Mouse (Mus musculus) adrenal gland, postnatal 25 days (tissue): ENCODE measurements around the gene Fam47e. TPM values are rescaled to one million over a fixed set of nuclear protein-coding genes. Genes with fewer than 3 reads are reported as not detected.
"Not testable (repeated sequence)": the region's sequence is repeated elsewhere in the genome, so short reads cannot be mapped to it uniquely, and the experiment has no call there.

Source experiments
- DNase-seq: peaks from one replicate; pipeline ENCODE4 v3.0.0; 2021; ENCODE audit warnings: mixed read lengths
- long read RNA-seq: library from polyadenylated mRNA; stranded (forward); transcript quantifications from one replicate; pipeline ENCODE4 v2.0.0, GENCODE M21; 2021
- total RNA-seq: library from RNA; stranded (reverse); gene quantifications from 2 replicates; pipeline ENCODE4 v1.2.3, GENCODE M21; 2021

Fam47e gene
- not detected in 2 replicates for total RNA-seq
- long read RNA-seq, partial matches to known transcripts = 3 of 12 reads
- long read RNA-seq, other reads (novel, unspliced or antisense) = 8 of 12 reads

- no peak for DNase-seq
Observed at GRCm38 (mm10) chr5:92554891-92555511, at the start of gene Fam47e. TSS of gene Fam47e (plus strand) at chr5:92555069.

- DNase-seq = peak; percentile 98
Observed at GRCm38 (mm10) chr5:92505402-92505865, 49.4 kb upstream of the Fam47e start.

GRCm38 (mm10) chr5:92506301-92506729, 48.6 kb upstream of the Fam47e start:
- peak; percentile 10 for DNase-seq

GRCm38 (mm10) chr5:92506733-92507132, 48.1 kb upstream of the Fam47e start, which contains the start of gene Scarb2:
TSS of gene Scarb2 (minus strand) at chr5:92506833.
- no peak for DNase-seq

- no peak for DNase-seq
Observed at GRCm38 (mm10) chr5:92508853-92509252, 46.0 kb upstream of the Fam47e start.

GRCm38 (mm10) chr5:92511256-92511655, 43.6 kb upstream of the Fam47e start:
- DNase-seq = no peak

- DNase-seq = no peak
Observed at GRCm38 (mm10) chr5:92512066-92512465, 42.8 kb upstream of the Fam47e start.

- not testable (repeated sequence) for DNase-seq
Observed at GRCm38 (mm10) chr5:92521131-92521530, 33.7 kb upstream of the Fam47e start.

GRCm38 (mm10) chr5:92524821-92525258, 30.0 kb upstream of the Fam47e start:
- DNase-seq = peak; percentile 3

GRCm38 (mm10) chr5:92539698-92540097, 15.2 kb upstream of the Fam47e start:
- no peak for DNase-seq

GRCm38 (mm10) chr5:92552611-92553010, 2.3 kb upstream of the Fam47e start:
- no peak for DNase-seq

GRCm38 (mm10) chr5:92553939-92554338, 930 bp upstream of the Fam47e start:
- no peak for DNase-seq

GRCm38 (mm10) chr5:92554443-92554842, 426 bp upstream of the Fam47e start:
- no peak for DNase-seq

- no peak for DNase-seq
Observed at GRCm38 (mm10) chr5:92555905-92556304, 1.0 kb downstream of the Fam47e start.

GRCm38 (mm10) chr5:92557508-92557907, 2.6 kb downstream of the Fam47e start:
- no peak for DNase-seq

- DNase-seq = no peak
Observed at GRCm38 (mm10) chr5:92560201-92560600, 5.3 kb downstream of the Fam47e start.

- no peak for DNase-seq
Observed at GRCm38 (mm10) chr5:92562002-92562401, 7.1 kb downstream of the Fam47e start.

- DNase-seq = no peak
Observed at GRCm38 (mm10) chr5:92571232-92571631, 16.4 kb downstream of the Fam47e start.

GRCm38 (mm10) chr5:92579559-92579958, 24.7 kb downstream of the Fam47e start:
- DNase-seq = no peak

GRCm38 (mm10) chr5:92585932-92586331, 31.1 kb downstream of the Fam47e start:
- DNase-seq = no peak

- no peak for DNase-seq
Observed at GRCm38 (mm10) chr5:92595026-92595425, 40.2 kb downstream of the Fam47e start.

GRCm38 (mm10) chr5:92596865-92597264, 42.0 kb downstream of the Fam47e start:
- DNase-seq = no peak

- peak; percentile 77 for DNase-seq
Observed at GRCm38 (mm10) chr5:92599030-92599429, 44.2 kb downstream of the Fam47e start.
